Mouse (Mus musculus) myocyte (in vitro differentiated cells): ENCODE data around the gene Phlda2. TPM values are rescaled to one million over a fixed set of nuclear protein-coding genes. Genes with fewer than 3 reads are reported as not detected.

Source experiments
- H3K27me3 ChIP-seq: one replicate; pipeline ENCODE4 v1.6.1; 2011; ENCODE audit not compliant: control insufficient read depth, insufficient read depth, insufficient read length
- H3K36me3 ChIP-seq: one replicate; pipeline ENCODE4 v1.6.1; 2011; ENCODE audit not compliant: control insufficient read depth, insufficient read depth
- H3K4me2 ChIP-seq: one replicate; pipeline ENCODE4 v1.6.1; 2011; ENCODE audit warnings: low read depth, control low read depth
- H3K4me3 ChIP-seq: one replicate; pipeline ENCODE4 v1.5.1; 2011; ENCODE audit warnings: mild to moderate bottlenecking, control low read depth, moderate library complexity
- H3K79me2 ChIP-seq: one replicate; pipeline ENCODE4 v1.6.1; 2011; ENCODE audit not compliant: control insufficient read depth, insufficient read depth
- H3ac ChIP-seq: one replicate; pipeline ENCODE4 v1.6.1; 2011; ENCODE audit not compliant: control insufficient read depth, insufficient read length
- CEBPB ChIP-seq: IDR thresholded peaks from 2 replicates; pipeline ENCODE4 v1.6.1; 2011; ENCODE audit warnings: mild to moderate bottlenecking, moderate library complexity; ENCODE audit not compliant: poor library complexity, insufficient read depth, severe bottlenecking
- E2F4 ChIP-seq: IDR thresholded peaks from one replicate; pipeline ENCODE4 v1.6.1; 2011; ENCODE audit warnings: mild to moderate bottlenecking, control low read depth, moderate library complexity; ENCODE audit not compliant: insufficient read depth
- MAX ChIP-seq: IDR thresholded peaks from one replicate; pipeline ENCODE4 v1.6.1; 2011; ENCODE audit warnings: low read depth, mild to moderate bottlenecking, control low read depth
- MYOD1 ChIP-seq, 3 experiments: IDR thresholded peaks; one replicate each; pipeline ENCODE4 v1.6.1; 2011; ENCODE audit warnings: control low read depth in 2 of 3, low read depth in 2 of 3, mild to moderate bottlenecking in 2 of 3, moderate library complexity in 1 of 3; ENCODE audit not compliant: insufficient read length in 2 of 3, control insufficient read depth in 1 of 3
- MYOG ChIP-seq, 3 experiments: IDR thresholded peaks; one replicate each; pipeline ENCODE4 v1.6.1; 2011; ENCODE audit warnings: control low read depth in 2 of 3, low read depth in 2 of 3, mild to moderate bottlenecking in 2 of 3; ENCODE audit not compliant: insufficient read length in 2 of 3, control insufficient read depth in 1 of 3, insufficient read depth in 1 of 3
- POLR2A ChIP-seq: IDR thresholded peaks from one replicate; pipeline ENCODE4 v1.6.1; 2011; ENCODE audit warnings: low read depth, mild to moderate bottlenecking, control low read depth, moderate library complexity; ENCODE audit not compliant: insufficient read length
- POLR2AphosphoS2 ChIP-seq: IDR thresholded peaks from one replicate; pipeline ENCODE4 v1.6.1; 2011; ENCODE audit warnings: low read depth, control low read depth; ENCODE audit not compliant: insufficient read length
- REST ChIP-seq: IDR thresholded peaks from one replicate; pipeline ENCODE4 v1.6.1; 2011; ENCODE audit warnings: mild to moderate bottlenecking, control low read depth, moderate library complexity; ENCODE audit not compliant: insufficient read depth, insufficient read length
- SRF ChIP-seq: IDR thresholded peaks from one replicate; pipeline ENCODE4 v1.6.1; 2011; ENCODE audit warnings: low read depth; ENCODE audit not compliant: control insufficient read depth, insufficient read length
- TCF12 ChIP-seq: IDR thresholded peaks from one replicate; pipeline ENCODE4 v1.6.1; 2011; ENCODE audit warnings: mild to moderate bottlenecking, control low read depth; ENCODE audit not compliant: poor library complexity, insufficient read depth, severe bottlenecking
- TCF3 ChIP-seq: IDR thresholded peaks from one replicate; pipeline ENCODE4 v1.6.1; 2011; ENCODE audit warnings: low read depth, control low read depth; ENCODE audit not compliant: insufficient read length
- USF1 ChIP-seq: IDR thresholded peaks from one replicate; pipeline ENCODE4 v1.6.1; 2011; ENCODE audit warnings: low read depth, mild to moderate bottlenecking, control low read depth, moderate library complexity
- polyA plus RNA-seq: library from polyadenylated mRNA; unstranded; fragments of >200 nt; fragmentation: generic; extraction: Trizol; gene quantifications from one replicate; pipeline ENCODE4 v1.2.1, GENCODE M21; 2012; ENCODE audit warnings: missing spikeins

Phlda2 gene
- polyA plus RNA-seq, 1 experiment: not detected

DNA sequence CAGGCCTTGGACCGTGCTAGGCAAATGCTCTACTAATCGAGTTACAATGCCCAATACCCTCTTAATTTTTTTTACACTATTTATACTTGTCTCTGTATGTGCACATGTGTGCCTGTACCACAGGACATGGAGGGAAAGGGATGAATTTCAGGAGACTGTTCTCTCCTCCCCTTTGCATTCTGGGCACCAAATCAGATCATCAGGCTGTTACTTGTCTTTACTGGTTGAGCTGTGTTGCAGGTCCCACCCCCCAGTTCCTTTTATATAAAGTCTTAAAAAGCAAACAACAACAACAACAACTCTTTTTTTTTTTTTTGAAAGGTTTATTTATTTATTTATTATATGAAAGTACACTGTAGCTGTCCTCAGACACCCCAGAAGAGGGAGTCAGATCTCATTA is 2.5 kb upstream of the Phlda2 start:
- Histone ChIP-seq H3ac (no peak overlapping the region), H3K27me3 (peaks cover 28% of the 10 kb centered on the region)

DNA sequence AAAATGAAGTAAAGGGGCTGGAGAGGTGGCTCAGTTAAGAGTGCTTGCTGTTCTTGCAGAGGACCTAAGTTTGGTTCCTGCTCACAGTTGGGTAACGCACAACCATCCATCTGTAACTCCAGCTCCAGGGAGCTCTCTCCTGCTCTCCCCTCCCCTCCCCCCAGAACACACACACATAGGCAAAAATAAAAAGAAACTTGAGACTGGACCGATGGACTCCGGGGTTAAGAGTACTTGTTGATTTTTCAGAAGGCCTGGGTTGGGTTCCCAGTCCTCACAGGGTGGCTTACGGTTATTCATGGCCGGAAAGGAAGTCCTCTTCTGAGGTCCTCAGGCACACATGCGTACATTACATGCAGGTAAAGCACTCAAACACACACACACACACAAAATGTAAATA is 976 bp upstream of the Phlda2 start:
- no peak overlapping the region for H3ac ChIP-seq
- H3K4me3 ChIP-seq: no peak overlapping the region
- TF ChIP-seq CEBPB (no peak), SRF (no peak), MYOD1 (IDR thresholded peaks at IDR 0.05; ENCODE audit: control insufficient read depth in 1 of 3, insufficient read length in 2 of 3, low read depth in 2 of 3) (no peak), POLR2A (no peak), E2F4 (no peak), MAX (no peak), REST (no peak), TCF3 (no peak), MYOG (IDR thresholded peaks at IDR 0.05; ENCODE audit: control insufficient read depth in 1 of 3, insufficient read depth in 1 of 3, insufficient read length in 2 of 3, low read depth in 2 of 3) (no peak), POLR2AphosphoS2 (no peak), USF1 (no peak), TCF12 (no peak)
- H3K27me3 ChIP-seq: peaks cover 37% of the 10 kb centered on the region
- no peaks in the 10 kb centered on the region for H3K36me3 ChIP-seq
- H3K79me2 ChIP-seq: no peaks in the 10 kb centered on the region
- H3K4me2 ChIP-seq: no peak overlapping the region

More for the DNA sequence above, 2.5 kb upstream of the Phlda2 start:
- Histone ChIP-seq H3K4me2 (no peak overlapping the region), H3K79me2 (no peaks in the 10 kb centered on the region), H3K36me3 (no peaks in the 10 kb centered on the region), H3K4me3 (no peak overlapping the region)
- no peak for TF ChIP-seq MAX
- TF ChIP-seq MYOG (IDR thresholded peaks at IDR 0.05; ENCODE audit: control insufficient read depth in 1 of 3, insufficient read depth in 1 of 3, insufficient read length in 2 of 3, low read depth in 2 of 3): no peak
- no peak for TF ChIP-seq CEBPB
- no peak for TF ChIP-seq MYOD1 (IDR thresholded peaks at IDR 0.05; ENCODE audit: control insufficient read depth in 1 of 3, insufficient read length in 2 of 3, low read depth in 2 of 3)
- TF ChIP-seq POLR2AphosphoS2: no peak

DNA sequence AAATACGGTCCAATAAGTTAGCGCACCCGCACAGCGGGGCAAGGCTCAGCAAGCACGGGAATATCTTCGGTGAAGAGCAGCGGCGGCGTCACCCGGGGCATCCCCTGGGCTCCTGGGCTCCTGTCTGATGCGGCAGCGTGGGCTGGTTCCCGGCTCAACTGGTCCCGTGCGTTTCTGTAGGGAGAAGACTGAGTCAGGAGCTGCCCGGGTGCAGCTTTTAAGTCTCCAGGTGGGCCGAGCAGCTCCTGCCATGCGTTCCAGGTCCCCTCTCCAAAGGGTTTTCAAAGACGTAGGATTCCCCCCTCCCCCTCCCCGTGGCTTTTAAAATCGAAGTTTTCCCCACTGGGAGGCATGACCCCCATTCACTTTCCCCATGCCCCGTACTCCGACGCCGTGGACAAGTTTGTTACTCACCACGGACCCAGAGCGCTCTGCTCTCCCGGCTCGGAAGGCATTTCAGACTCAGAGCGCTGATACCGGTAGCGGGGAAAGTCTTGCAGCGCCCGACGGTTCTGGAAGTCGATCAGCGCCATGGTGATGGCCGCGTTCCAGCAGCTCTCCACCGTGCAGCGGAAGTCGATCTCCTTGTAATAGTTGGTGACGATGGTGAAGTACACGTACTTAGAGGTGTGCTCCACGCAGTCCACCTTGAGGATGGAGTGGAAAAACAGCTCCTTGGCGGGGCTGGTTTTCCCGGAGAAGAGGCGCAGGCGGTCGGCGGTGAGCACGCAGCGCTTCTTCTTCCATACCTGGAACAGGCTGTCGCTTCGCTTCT is 1.1 kb downstream of the Phlda2 start:
- Histone ChIP-seq H3K4me3 (no peak overlapping the region), H3ac (no peak overlapping the region), H3K4me2 (peak overlapping the region; percentile 74), H3K27me3 (peaks cover 55% of the 10 kb centered on the region), H3K79me2 (no peaks in the 10 kb centered on the region), H3K36me3 (no peaks in the 10 kb centered on the region)
- TF ChIP-seq POLR2AphosphoS2: no peak
- TF ChIP-seq TCF3: no peak
- TF ChIP-seq E2F4: no peak
- no peak for TF ChIP-seq SRF
- no peak for TF ChIP-seq REST
- TF ChIP-seq CEBPB: no peak
- no peak for TF ChIP-seq POLR2A
- TF ChIP-seq USF1: no peak
- TF ChIP-seq TCF12: no peak

DNA sequence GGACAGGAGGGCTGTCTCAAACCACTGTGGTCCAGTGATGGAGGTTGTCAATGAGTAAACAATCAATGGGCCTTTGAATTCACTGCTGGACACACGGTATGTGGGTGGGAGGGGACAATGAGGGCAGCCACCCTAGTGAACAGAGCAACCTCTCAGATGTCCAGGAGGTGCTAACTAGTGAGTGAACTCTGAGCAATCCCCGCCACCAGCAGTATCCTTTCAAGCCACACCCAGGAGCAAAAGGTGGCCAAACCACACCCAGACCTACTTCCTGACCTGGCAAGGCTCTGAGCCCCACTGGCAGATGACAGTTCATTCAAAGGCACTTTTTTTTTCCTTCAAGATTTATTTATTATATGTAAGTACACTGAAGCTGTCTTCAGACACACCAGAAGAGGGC is 2.0 kb downstream of the Phlda2 start:
- Histone ChIP-seq H3ac (no peak overlapping the region), H3K79me2 (no peaks in the 10 kb centered on the region), H3K36me3 (no peaks in the 10 kb centered on the region), H3K27me3 (peaks cover 56% of the 10 kb centered on the region), H3K4me2 (no peak overlapping the region), H3K4me3 (no peak overlapping the region)
- TF ChIP-seq E2F4: no peak
- no peak for TF ChIP-seq MYOD1 (IDR thresholded peaks at IDR 0.05; ENCODE audit: control insufficient read depth in 1 of 3, insufficient read length in 2 of 3, low read depth in 2 of 3)
- TF ChIP-seq TCF12: no peak
- no peak for TF ChIP-seq MAX
- TF ChIP-seq SRF: no peak
- no peak for TF ChIP-seq MYOG (IDR thresholded peaks at IDR 0.05; ENCODE audit: control insufficient read depth in 1 of 3, insufficient read depth in 1 of 3, insufficient read length in 2 of 3, low read depth in 2 of 3)
- no peak for TF ChIP-seq USF1
- TF ChIP-seq TCF3: no peak

DNA sequence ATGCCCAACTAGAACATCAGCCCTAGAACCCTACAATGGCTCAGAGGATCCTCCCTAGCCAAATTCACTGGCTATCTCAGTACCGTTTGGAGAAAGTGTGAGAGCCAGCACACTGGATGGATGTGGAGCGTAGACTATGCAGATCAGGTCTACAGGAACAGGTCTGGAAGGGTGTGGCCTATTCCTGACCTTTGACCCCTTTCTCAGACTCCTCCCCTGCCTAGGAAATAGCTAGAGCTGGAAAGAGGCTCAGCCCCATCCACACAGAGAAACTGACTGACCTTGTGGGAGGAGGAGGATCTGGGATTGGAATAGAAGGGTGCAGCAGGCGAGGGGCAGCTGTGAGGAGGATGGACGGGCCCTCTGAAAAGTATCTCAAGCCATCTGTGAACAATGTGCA is 4.4 kb downstream of the Phlda2 start:
- H3K4me2 ChIP-seq: no peak overlapping the region
- H3K27me3 ChIP-seq: peaks cover 58% of the 10 kb centered on the region
- H3K79me2 ChIP-seq: no peaks in the 10 kb centered on the region
- TF ChIP-seq MAX (no peak), CEBPB (no peak), TCF3 (no peak), TCF12 (no peak), MYOD1 (IDR thresholded peaks at IDR 0.05; ENCODE audit: control insufficient read depth in 1 of 3, insufficient read length in 2 of 3, low read depth in 2 of 3) (no peak), SRF (no peak), E2F4 (no peak), POLR2AphosphoS2 (no peak), REST (no peak), USF1 (no peak), POLR2A (no peak)
- H3ac ChIP-seq: no peak overlapping the region
- H3K4me3 ChIP-seq: no peak overlapping the region
- no peaks in the 10 kb centered on the region for H3K36me3 ChIP-seq
